Mouse (Mus musculus) liver, embryonic 14.5 days (tissue): ENCODE results near the gene Nelfb.

ENCODE experiments used
- CTCF ChIP-seq: IDR thresholded peaks from 2 replicates; pipeline ENCODE4 v1.5.1; 2016; ENCODE audit warnings: antibody characterized with exemption, low read depth, control low read depth
- EP300 ChIP-seq: IDR thresholded peaks from 2 replicates; pipeline ENCODE4 v1.6.1; 2016; ENCODE audit warnings: antibody characterized with exemption, low read depth

DNA sequence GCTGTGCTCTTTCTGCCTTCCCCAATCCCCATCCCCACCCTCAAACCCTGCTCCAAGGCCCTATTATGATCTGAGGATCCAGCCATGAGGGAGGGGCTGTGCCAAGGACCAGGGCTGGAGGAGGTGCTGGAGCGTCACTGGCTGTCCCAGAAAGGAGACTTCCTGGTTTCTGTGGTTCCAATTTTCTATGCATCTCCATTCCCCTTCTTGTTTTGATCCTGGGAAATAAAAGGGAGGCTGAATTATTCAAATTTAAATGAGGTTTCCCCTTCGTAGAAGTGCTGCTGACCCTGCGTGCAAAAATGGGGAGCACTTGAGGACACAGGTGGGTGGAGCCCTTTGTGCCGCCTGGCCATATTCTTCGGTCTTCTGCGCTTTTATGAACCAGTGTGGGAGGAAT, 28.6 kb downstream of the Nelfb start:
- TF ChIP-seq CTCF (no peak), EP300 (no peak)
